Mouse (Mus musculus) testis, postnatal 10 days (tissue): ENCODE data around the gene Bora.

ENCODE experiments used
- DNase-seq: peaks from one replicate; pipeline ENCODE4 v3.0.0; 2021; ENCODE audit warnings: low spot score

The Bora gene

DNA sequence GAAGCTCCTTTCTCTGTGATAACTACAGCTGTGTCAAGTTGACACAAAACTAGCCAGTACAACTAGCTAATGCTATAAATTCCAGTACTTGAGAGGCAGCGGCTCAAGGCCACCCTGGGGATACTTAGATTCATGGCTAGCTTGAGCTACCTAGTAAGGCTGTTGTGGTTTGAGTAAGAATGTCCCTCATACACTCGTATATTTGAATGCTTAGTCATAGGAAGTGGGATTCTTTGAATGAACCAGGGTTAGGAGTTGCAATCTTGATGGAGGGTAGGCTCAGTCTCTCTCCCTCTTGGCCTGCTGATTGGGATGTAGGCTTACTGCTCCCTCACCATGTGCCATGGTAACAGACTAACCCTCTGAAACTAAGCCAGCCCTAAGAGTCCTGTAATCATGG is 17.1 kb downstream of the Bora start:
- DNase-seq, result no peak

DNA sequence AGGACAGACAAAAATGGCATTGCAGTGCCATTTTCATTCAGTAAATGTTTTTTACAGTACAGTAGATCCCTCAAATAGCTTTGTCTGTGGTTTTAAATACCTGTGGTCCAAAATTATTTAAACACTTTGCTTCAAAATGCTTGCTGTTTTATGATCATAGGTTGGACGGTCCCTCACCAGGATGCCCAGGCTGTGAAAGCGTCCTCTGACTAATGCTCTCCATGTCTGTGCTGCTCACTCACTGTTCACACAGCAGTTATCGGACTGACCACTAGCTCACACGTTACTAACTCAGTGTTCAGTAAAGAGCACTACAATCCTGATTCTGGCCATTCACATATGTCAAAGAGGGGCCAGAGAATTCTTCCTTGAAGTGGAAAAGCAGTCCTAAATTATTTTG is 25.1 kb downstream of the Bora start:
- DNase-seq, result no peak

- DNase-seq, result no peak
These were observed 42.9 kb downstream of the Bora start for GRCm38 (mm10) chr14:99088947-99089346.

- peak; percentile 99 for DNase-seq
These were observed 53.4 kb downstream of the Bora start, which contains the start of the genes Pibf1 and Dis3 for GRCm38 (mm10) chr14:99099267-99099966. TSS of gene Pibf1 (plus strand) at chr14:99099424. TSS of gene Dis3 (minus strand) at chr14:99099770.

DNA sequence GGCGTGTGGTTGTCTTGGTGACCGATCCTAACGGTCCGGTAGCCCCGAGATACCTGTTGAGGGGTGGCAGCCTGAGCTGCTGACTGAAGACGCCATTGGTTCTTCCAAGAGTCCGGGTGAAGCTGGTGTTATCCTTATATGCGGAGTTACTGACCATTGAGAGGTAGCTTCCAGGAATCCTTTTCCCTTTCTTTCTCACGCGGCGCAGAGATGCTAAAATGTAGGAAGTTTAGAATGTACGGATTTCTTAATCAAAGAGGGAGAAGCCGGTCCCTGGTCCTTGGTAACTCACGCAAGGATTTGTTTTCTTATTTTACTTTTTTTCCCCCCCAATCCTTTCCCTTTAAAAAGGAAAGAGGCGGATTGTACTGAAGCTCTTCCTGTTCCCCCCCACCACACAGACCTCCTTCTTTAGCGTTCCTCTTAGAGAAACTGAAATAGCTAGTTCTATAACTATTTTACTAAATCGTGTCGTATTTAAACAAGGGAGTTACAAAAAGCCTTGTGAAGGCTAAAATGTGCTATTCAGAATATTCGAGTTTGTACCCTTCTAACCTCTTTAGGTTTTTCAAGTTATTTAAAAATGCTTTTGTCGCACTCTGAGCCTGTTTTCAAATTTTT is 54.1 kb downstream of the Bora start:
- no peak for DNase-seq

- DNase-seq, result no peak
These were observed 57.0 kb downstream of the Bora start for GRCm38 (mm10) chr14:99103050-99103449.

GRCm38 (mm10) chr14:99104542-99105123 is 58.6 kb downstream of the Bora start:
- no peak for DNase-seq

DNA sequence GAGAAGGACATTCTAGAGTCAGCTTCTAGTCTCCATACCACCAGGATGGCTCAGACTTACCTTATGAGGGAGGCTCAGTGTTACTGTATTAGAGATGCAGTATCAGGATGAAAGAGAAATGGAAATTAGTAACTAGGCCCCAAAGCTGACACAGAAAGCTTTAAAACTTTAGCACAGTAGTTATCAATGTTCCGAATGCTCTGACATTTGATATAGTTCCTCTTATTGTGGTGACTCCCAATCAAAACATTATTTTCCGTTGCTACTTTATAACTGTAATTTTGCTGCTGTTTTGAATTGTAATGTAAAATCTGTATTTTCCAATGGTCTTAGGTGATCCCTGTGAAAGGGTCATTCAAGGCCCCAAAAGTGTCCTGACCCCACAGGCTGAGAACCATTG is 60.6 kb downstream of the Bora start:
- DNase-seq, result no peak

- no peak for DNase-seq
These were observed 61.7 kb downstream of the Bora start for GRCm38 (mm10) chr14:99107631-99108187.

- DNase-seq, result no peak
These were observed 62.7 kb downstream of the Bora start for GRCm38 (mm10) chr14:99108762-99109161.

DNA sequence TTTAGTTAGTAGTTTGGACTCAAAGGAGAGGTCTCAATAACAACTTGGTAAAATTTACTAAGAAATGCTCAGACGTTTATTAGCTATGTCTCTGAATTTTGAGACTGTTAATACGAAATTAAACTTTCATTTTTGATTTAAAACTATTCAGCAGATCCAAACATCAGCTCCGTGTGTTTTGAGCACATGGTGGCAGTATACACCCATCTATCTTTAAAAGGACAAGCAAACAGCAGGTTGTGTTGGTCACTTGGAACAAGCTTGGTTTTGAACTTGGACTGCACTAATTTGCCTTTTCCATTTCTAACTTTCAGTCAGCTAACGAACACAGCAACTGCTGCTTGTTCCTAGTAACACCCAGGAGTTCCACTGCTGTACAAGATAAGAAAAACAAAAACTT is 71.6 kb downstream of the Bora start:
- DNase-seq, result no peak

DNA sequence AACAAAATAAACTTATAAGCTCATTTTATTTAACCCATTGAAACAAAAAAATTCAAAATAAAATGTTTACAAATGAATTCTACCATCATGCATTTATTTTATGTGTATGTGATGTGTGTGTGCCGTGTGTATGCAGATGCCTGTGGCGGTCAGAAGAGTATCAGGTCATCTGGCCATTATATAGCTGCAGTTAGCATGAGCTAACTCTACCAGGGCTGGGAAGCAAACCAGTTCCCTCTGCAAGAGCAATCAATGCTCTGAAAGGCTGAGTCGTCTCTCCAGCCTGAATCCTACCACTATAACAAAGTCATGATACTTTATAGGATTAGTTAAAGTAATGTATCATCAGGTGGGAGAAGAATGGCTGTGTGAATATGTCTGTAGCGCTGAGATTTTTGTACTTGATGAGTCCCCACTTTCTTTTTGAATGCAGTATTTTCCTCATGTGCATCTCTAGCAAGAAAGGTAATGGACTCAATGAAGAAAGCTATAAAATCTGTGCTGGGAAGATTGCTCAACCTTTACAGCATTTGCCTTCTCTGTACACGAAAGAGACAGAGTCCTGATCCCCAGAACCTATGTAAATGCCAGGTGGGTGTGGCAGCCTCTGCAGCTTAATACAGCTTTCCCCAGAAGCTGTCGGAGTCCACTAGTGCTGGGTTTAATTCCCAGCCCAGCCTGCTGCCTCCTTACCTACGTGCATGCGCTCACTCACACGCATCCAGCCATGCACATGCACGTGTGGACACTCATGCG is 75.7 kb downstream of the Bora start:
- no peak for DNase-seq

DNA sequence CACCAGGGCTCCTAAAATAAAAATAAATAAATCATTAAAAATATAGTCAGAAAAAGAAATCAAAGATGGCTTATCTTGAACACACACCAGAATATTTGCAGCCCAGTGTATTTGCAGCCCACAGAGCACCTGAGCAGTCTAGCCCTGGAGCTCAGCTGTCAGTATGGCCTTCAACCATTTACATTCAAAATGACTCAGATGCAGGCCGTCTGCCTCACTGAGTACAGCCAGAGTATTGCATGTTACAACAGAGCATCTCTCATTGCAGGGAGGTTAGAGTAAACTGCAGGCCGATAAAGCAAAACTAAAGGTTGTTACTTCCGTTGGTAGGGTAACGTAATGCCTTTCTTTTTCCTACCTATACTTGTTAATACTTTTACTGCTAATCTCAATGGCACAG is 78.1 kb downstream of the Bora start:
- DNase-seq, result no peak
